Mouse (Mus musculus): Measurements from ENCODE around the gene Tmem223. TPM values are rescaled to one million over a fixed set of nuclear protein-coding genes. Genes with fewer than 3 reads are reported as not detected.

Tmem223 gene
- total RNA-seq, 2 experiments from 2014 or later, result 12.0 to 36.6 TPM

DNA sequence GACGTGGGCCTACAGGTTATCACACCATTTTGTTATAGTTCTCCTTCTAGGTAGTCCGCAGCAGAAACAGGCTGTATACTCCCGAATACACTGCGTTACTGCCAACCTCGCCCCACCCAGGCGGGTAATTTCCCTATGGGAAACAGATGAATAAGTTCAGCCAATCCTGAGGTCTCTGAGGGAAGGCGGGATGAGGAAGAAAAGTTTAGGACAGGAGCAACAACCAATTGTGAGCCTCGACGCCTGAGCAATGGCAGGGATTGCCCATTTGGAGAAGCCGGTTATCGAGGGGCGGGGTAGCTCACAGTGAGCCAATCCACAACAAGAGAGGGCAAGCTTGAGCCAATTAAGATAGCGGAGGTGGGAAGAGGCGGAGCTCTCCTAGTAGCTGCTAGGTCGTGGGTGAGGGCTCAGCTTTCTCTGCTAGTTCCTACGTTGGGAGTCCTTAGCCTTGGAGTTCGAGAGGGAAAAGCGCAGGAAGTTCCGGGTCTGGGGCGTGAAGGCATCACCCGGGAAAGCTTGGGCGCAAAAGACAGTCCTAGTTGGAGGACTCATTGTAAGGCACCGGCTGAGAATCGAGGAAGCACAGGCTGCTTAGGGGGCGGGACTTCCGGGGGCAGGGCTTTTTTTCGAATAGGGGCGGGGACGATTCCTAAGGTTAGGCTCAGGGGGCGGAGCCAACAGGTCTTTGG, 31.5 kb downstream of the Tmem223 start, which contains the start of gene Zbtb3:
Gene Zbtb3, plus strand, starts transcription at position 426 of the 692 bp plus-strand sequence.
- peak; percentile 90 for ATAC-seq (ENCODE audit: poor library complexity, severe bottlenecking)

DNA sequence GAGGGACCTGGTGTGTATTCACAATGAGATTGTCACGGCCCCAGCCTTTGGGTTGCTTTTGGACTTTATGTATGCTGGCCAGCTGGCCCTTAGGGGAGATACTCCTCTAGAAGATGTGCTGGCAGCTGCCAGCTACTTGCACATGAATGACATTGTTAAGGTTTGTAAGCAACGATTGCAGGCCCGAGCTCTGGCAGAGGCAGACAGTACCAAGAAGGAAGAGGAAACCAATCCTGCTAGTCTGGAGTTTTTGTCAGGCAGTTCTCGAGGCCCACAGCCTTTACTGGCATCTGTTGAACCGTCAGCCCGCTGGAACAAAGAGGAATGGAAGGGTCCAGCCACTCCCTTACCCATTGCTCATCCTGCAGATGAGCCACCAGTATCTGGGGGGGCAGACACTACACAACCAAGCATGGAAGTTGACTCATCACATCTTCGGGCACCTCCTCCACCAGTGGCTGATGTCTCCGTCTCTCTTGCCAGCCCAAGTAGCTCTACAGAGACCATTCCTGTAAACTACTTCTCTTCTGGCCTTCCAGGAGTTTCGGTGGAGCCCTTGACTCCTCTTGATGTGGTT, 32.5 kb downstream of the Tmem223 start:
- no peak for ATAC-seq (ENCODE audit: poor library complexity, severe bottlenecking)

DNA sequence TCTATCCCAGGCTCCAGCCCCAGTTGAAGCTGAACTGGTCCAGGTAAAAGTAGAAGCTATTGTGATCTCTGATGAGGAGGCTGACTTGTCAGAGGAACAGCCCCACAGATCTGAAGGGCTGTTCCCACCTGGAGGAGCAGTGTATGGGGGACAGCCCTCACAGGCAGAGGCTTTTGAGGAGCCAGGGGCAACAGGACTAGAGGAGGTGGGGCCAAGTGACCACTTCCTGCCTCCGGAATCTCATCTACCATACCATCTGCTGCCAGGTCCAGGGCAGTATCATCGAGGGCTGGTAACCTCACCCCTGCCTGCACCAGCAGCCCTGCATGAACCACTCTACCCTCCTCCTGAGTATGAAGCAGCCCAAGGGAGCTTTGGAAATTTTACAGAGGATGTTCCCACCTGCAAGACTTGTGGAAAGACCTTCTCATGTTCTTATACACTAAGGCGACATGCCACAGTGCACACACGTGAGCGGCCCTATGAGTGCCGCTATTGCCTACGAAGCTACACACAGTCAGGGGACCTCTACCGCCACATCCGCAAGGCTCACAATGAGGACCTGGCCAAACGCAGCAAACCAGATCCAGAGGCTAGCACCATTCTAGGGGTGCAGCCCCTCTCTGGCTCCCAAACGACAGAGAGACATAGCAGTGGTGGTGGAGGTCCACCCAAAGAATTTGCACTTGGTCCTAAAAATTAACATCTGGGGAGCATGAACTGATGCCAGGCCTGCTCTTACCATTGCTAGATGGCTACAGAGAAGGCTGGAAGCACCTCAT, 33.3 kb downstream of the Tmem223 start:
- ATAC-seq (ENCODE audit: poor library complexity, severe bottlenecking), result no peak

DNA sequence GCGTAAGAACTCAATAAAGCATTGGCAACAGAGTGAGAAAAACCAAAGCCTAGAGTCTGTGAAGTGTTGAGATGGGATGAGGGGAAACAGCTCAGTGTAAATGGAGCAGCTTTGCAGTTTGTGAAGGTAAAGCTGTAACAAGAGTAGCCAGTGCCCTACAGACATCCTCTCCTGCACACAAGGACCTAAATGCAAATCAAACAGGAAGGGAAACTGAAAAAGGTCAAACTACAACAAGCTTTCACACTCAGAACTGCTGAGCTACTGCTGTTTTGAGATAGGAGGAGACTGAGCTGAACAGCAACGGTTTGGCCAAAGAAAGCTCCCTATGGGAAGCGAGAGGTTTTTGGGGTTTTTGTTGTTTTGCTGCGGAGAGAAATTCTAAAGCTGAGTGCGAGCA, 36.0 kb downstream of the Tmem223 start:
- no peak for ATAC-seq (ENCODE audit: poor library complexity, severe bottlenecking)

DNA sequence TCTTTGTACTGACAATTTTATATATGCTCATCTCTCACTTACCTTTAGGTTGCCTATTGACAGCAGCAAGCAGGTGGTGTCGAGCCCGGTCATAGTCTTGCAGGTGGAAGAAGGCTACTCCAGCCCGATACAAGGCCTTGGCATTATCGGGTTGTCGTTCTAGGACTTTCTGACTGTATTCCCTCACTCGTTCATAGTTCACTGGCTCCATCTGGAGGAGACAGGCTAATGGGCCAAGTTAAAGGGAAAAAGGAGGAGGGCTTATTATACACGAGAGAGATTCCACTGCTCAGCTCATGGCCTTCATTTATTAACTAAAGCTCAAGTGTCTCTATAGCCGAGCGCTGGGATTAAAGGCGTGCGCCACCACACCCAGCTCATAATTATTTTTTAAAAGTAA, 45.0 kb downstream of the Tmem223 start:
- no peak for ATAC-seq (ENCODE audit: poor library complexity, severe bottlenecking)

DNA sequence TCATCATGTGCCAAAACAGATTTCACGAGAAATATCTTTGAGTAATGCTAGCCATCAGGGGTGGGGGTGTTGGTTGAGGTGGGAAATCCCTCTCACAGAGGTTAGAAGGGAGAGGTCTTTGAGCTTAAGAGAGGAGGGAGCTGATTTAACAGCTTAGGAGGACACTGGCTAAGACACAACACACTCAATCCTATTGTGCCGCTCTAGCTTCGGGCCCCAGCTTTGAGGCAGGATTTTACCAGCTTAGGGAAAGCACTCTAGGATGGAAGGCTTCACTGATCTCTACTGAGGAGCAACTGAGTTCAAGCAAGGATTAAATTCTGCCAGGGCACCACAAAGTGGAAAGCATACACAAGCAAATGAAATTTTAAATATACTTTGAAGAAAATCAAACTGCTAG, 46.2 kb downstream of the Tmem223 start:
- ATAC-seq (ENCODE audit: poor library complexity, severe bottlenecking), result no peak

DNA sequence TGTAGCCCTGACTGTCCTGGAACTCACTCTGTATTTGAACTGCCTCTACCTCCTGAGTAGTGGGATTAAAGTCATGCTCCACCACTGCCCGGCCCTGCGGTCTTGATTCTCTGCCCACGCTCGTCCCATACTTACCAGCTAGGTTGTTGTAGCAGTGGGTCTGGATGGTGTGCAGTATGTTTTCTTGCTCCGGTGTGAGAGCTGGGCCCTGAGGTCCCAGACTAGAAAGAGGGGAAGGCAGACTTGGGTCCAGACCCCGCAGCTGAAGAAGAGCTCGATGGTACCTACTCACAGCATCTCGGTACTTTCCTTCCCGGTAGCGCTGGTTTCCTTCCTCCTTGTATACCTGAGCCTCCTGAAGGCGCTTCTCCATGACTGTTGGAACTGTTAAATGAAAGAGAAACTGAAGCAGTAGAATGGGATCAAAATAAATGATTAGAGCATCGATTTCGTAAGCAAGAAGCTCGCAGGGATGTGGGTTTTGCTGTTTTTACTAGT, 47.6 kb downstream of the Tmem223 start:
- ATAC-seq (ENCODE audit: poor library complexity, severe bottlenecking), result no peak

DNA sequence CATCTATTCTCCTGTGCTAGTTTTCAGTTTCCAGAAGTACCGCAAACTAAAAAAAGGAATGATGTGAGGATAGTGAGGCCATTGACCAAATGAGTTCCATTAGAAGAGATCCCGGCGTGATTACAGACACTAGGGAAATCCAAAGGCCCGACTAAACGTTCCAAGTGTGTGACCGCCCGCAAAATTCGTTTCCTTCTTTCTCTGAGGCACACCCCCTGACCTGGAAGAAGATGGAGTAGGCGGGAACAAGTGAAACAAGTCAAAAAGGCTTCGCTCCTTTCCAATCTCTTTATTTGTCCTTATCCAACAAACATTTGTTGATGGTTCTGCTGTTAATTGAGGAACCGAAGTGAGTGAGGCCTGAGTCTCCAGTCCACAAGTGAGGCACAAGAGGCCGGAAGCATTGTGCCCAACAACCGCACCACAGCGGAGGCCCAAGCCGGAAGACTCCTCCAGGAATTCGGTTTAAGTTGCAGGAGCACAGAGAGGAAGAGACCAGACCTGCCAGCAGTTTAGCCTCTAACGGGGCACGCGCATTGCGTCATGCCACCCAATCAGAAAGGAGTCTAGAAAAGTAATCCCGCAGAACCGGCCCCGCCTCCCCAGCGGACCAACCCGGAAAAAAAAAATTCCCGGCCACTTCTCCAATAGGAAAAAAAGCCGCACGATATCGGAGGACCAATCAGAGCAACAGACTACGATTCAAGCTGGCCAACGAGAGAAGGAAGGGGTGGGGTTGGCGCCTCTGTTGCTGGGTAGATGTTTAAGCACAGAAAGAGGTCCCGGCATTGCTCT, 48.2 kb downstream of the Tmem223 start, which contains the start of gene Ttc9c:
Gene Ttc9c, minus strand, starts transcription at position 533 of the 795 bp plus-strand sequence.
- peak; percentile 74 for ATAC-seq (ENCODE audit: poor library complexity, severe bottlenecking)

DNA sequence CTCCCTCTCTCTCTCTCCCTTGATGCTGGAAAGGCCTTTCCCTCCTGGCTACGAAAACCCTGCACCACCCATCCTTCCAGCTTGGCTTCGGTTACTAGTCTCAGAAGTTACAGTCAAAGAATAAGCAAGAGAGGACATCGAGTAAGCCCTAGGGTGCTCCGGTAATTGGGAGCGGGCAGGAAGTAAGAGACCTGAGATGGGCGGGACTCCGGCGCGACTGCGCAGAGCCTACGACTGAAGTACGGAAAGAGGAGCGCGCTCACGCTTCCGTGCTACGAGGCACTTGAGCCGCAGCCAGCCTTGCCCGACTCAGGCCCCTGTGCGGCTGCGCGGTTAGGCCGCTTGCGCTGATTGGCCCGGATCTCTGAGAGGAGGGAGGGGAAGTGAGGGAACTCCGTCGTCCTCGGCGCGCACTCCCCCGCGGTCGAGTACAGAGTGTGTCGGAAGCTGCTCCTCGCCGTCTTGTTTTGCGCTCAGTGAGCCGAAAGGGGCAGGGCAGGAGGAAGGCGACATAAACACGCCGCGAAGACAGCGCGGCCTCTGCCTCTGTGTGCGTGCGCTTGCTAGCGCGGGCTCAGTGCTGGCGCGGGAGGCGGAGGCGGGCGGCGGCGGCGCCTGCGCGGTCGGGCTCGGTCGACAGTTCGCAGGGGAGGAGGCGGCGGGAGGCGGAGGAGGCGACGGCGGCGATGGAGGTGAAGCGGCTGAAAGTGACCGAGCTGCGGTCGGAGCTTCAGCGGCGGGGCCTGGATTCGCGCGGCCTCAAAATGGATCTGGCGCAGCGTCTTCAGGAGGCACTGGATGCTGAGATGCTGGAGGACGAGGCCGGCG, 49.0 kb downstream of the Tmem223 start, which contains the start of gene Hnrnpul2:
Gene Hnrnpul2, plus strand, starts transcription at position 415 of the 828 bp plus-strand sequence.
- peak; percentile 84 for ATAC-seq (ENCODE audit: poor library complexity, severe bottlenecking)

DNA sequence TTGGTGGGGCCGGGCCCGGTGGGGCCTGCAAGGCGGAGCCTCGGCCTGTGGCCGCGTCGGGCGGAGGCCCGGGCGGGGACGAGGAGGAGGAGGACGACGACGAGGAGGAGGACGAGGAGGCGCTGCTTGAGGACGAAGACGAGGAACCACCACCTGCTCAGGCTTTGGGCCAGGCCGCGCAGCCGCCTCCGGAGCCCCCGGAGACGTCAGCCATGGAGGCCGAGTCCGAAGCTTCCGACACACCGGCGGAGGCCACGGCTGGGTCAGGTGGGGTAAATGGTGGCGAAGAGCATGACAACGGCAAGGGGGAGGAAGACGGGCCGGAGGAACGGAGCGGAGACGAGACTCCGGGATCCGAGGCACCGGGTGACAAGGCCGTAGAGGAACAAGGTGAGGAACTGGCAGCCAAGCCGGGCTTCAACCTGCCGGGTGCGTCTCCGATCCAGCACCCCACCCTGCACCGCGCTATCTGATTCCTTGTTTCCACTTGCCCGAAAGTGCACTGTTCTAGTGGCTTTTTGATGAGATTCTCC, 49.7 kb downstream of the Tmem223 start:
- peak; percentile 5 for ATAC-seq (ENCODE audit: poor library complexity, severe bottlenecking)

DNA sequence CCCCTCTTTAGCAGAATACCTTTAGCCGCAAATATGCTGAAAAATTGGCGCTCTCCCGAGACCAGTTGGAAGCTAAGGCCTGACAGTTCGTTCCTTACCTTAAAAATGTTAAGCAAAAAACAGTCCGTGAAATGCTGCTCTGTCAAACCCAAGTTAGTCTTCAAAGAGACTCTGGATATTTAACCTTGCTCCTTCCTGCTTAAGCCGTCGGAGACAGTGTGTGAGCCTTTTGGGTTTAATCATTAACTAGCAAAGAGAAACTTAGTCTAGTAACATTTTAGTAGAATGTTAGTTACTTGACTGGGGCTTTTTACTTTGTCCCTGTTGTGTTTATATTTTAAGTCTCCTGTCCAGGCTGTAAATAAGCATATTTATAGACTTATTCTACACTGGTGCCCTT, 50.4 kb downstream of the Tmem223 start:
- no peak for ATAC-seq (ENCODE audit: poor library complexity, severe bottlenecking)

Other genes starting within 250 kb of the Tmem223 start
Only the 30 nearest of the 33 such genes appear.
- not detected in 2 replicates for gene Slc22a8, start 179.7 kb upstream of the Tmem223 start, total RNA-seq (2015)
- not detected in 2 replicates for gene Slc22a8, start 179.7 kb upstream of the Tmem223 start, total RNA-seq (2017)
- gene Slc22a6, start 153.0 kb upstream of the Tmem223 start, total RNA-seq (2015), result not detected in 2 replicates
- gene Slc22a6, start 153.0 kb upstream of the Tmem223 start, total RNA-seq (2017), result not detected in 2 replicates
- gene Chrm1, start 107.2 kb upstream of the Tmem223 start, total RNA-seq (2015), result 0.16 and 0.25 TPM in 2 replicates
- 0.04 TPM in 2 replicates for gene Chrm1, start 107.2 kb upstream of the Tmem223 start, total RNA-seq (2017)
- gene Slc3a2, start 47.6 kb upstream of the Tmem223 start, total RNA-seq (2015), result 26.3 and 32.6 TPM in 2 replicates
- 31.6 and 34.1 TPM in 2 replicates for gene Slc3a2, start 47.6 kb upstream of the Tmem223 start, total RNA-seq (2017)
- gene Wdr74, start 35.2 kb upstream of the Tmem223 start, total RNA-seq (2015), result 30.3 and 37.1 TPM in 2 replicates
- gene Wdr74, start 35.2 kb upstream of the Tmem223 start, total RNA-seq (2017), result 38.2 and 38.5 TPM in 2 replicates
- 0.83 TPM in 1 of 2 replicates, not detected in the other for gene 1700092M07Rik, start 30.3 kb upstream of the Tmem223 start, total RNA-seq (2015)
- gene 1700092M07Rik, start 30.3 kb upstream of the Tmem223 start, total RNA-seq (2017), result 1.3 TPM in 1 of 2 replicates, not detected in the other
- 40.9 and 55.3 TPM in 2 replicates for gene Stx5a, start 29.6 kb upstream of the Tmem223 start, total RNA-seq (2015)
- gene Stx5a, start 29.6 kb upstream of the Tmem223 start, total RNA-seq (2017), result 40.8 and 65.6 TPM in 2 replicates
- gene Nxf1, start 13.9 kb upstream of the Tmem223 start, total RNA-seq (2015), result 257 and 292 TPM in 2 replicates
- gene Nxf1, start 13.9 kb upstream of the Tmem223 start, total RNA-seq (2017), result 69.7 and 76.0 TPM in 2 replicates
- gene Tmem179b, start 3.5 kb downstream of the Tmem223 start, total RNA-seq (2015), result 172 and 177 TPM in 2 replicates
- 98.4 and 108 TPM in 2 replicates for gene Tmem179b, start 3.5 kb downstream of the Tmem223 start, total RNA-seq (2017)
- 5.1 and 6.2 TPM in 2 replicates for gene Taf6l, start 15.4 kb downstream of the Tmem223 start, total RNA-seq (2015)
- gene Taf6l, start 15.4 kb downstream of the Tmem223 start, total RNA-seq (2017), result 8.9 and 9.8 TPM in 2 replicates
- gene Polr2g, start 27.6 kb downstream of the Tmem223 start, total RNA-seq (2015), result 124 and 125 TPM in 2 replicates
- 54.1 and 58.2 TPM in 2 replicates for gene Polr2g, start 27.6 kb downstream of the Tmem223 start, total RNA-seq (2017)
- gene Zbtb3, start 31.6 kb downstream of the Tmem223 start, total RNA-seq (2015), result 0.62 and 2.3 TPM in 2 replicates
- gene Zbtb3, start 31.6 kb downstream of the Tmem223 start, total RNA-seq (2017), result 1.8 and 2.5 TPM in 2 replicates
- 28.6 and 31.0 TPM in 2 replicates for gene Ttc9c, start 48.3 kb downstream of the Tmem223 start, total RNA-seq (2015)
- 53.6 and 63.7 TPM in 2 replicates for gene Ttc9c, start 48.3 kb downstream of the Tmem223 start, total RNA-seq (2017)
- gene Hnrnpul2, start 49.0 kb downstream of the Tmem223 start, total RNA-seq (2015), result 52.3 and 56.0 TPM in 2 replicates
- 72.8 and 94.4 TPM in 2 replicates for gene Hnrnpul2, start 49.0 kb downstream of the Tmem223 start, total RNA-seq (2017)
- not detected in 2 replicates for gene AC129217.1, start 58.8 kb downstream of the Tmem223 start, total RNA-seq (2015)
- 1.8 and 5.9 TPM in 2 replicates for gene AC129217.1, start 58.8 kb downstream of the Tmem223 start, total RNA-seq (2017)
- 84.8 and 97.8 TPM in 2 replicates for gene Bscl2, start 66.5 kb downstream of the Tmem223 start, total RNA-seq (2015)
- 48.1 and 49.6 TPM in 2 replicates for gene Bscl2, start 66.5 kb downstream of the Tmem223 start, total RNA-seq (2017)
- gene Gng3, start 68.2 kb downstream of the Tmem223 start, total RNA-seq (2015), result 0.16 TPM in 1 of 2 replicates, not detected in the other
- gene Gng3, start 68.2 kb downstream of the Tmem223 start, total RNA-seq (2017), result not detected in 2 replicates
- gene Lrrn4cl, start 79.8 kb downstream of the Tmem223 start, total RNA-seq (2015), result 0.16 and 0.55 TPM in 2 replicates
- 0.12 TPM in 1 of 2 replicates, not detected in the other for gene Lrrn4cl, start 79.8 kb downstream of the Tmem223 start, total RNA-seq (2017)
- gene Ubxn1, start 100.5 kb downstream of the Tmem223 start, total RNA-seq (2015), result 63.2 and 66.8 TPM in 2 replicates
- 149 and 168 TPM in 2 replicates for gene Ubxn1, start 100.5 kb downstream of the Tmem223 start, total RNA-seq (2017)
- gene Uqcc3, start 109.9 kb downstream of the Tmem223 start, total RNA-seq (2015), result 39.9 and 41.9 TPM in 2 replicates
- 58.1 and 75.6 TPM in 2 replicates for gene Uqcc3, start 109.9 kb downstream of the Tmem223 start, total RNA-seq (2017)
- gene Lbhd1, start 112.7 kb downstream of the Tmem223 start, total RNA-seq (2015), result 29.0 and 50.8 TPM in 2 replicates
- gene Lbhd1, start 112.7 kb downstream of the Tmem223 start, total RNA-seq (2017), result 5.2 and 7.5 TPM in 2 replicates
- not detected in 2 replicates for gene Gm49403, start 112.9 kb downstream of the Tmem223 start, total RNA-seq (2015)
- not detected in 2 replicates for gene Gm49403, start 112.9 kb downstream of the Tmem223 start, total RNA-seq (2017)
- 43.9 and 64.0 TPM in 2 replicates for gene 1810009A15Rik, start 117.9 kb downstream of the Tmem223 start, total RNA-seq (2015)
- 61.2 and 66.3 TPM in 2 replicates for gene 1810009A15Rik, start 117.9 kb downstream of the Tmem223 start, total RNA-seq (2017)
- 0.27 TPM in 1 of 2 replicates, not detected in the other for gene Gm49416, start 117.9 kb downstream of the Tmem223 start, total RNA-seq (2015)
- gene Gm49416, start 117.9 kb downstream of the Tmem223 start, total RNA-seq (2017), result 0.85 TPM in 1 of 2 replicates, not detected in the other
- 9.1 and 9.3 TPM in 2 replicates for gene Ints5, start 122.0 kb downstream of the Tmem223 start, total RNA-seq (2015)
- gene Ints5, start 122.0 kb downstream of the Tmem223 start, total RNA-seq (2017), result 10.2 and 11.3 TPM in 2 replicates
- 69.0 and 71.3 TPM in 2 replicates for gene Ganab, start 127.1 kb downstream of the Tmem223 start, total RNA-seq (2015)
- gene Ganab, start 127.1 kb downstream of the Tmem223 start, total RNA-seq (2017), result 51.7 and 58.4 TPM in 2 replicates
- gene B3gat3, start 149.4 kb downstream of the Tmem223 start, total RNA-seq (2015), result 19.5 and 23.3 TPM in 2 replicates
- gene B3gat3, start 149.4 kb downstream of the Tmem223 start, total RNA-seq (2017), result 28.9 and 29.8 TPM in 2 replicates
- 1.4 and 1.8 TPM in 2 replicates for gene Rom1, start 158.4 kb downstream of the Tmem223 start, total RNA-seq (2015)
- 0.81 and 3.2 TPM in 2 replicates for gene Rom1, start 158.4 kb downstream of the Tmem223 start, total RNA-seq (2017)
- gene Eml3, start 158.6 kb downstream of the Tmem223 start, total RNA-seq (2015), result 17.1 and 18.0 TPM in 2 replicates
- gene Eml3, start 158.6 kb downstream of the Tmem223 start, total RNA-seq (2017), result 29.3 and 32.0 TPM in 2 replicates
- 47.3 and 53.3 TPM in 2 replicates for gene Mta2, start 170.9 kb downstream of the Tmem223 start, total RNA-seq (2015)
- 98.8 and 106 TPM in 2 replicates for gene Mta2, start 170.9 kb downstream of the Tmem223 start, total RNA-seq (2017)

All from megakaryocyte, adult 5-6 weeks (primary cell).